Mouse (Mus musculus): ENCODE measurements around the gene Tmprss11e. TPM values are rescaled to one million over a fixed set of nuclear protein-coding genes. Genes with fewer than 3 reads are reported as not detected.
A peak's percentile ranks its signal among the peaks of the same experiment; 100 is the strongest.

The Tmprss11e gene
- not detected in 2 replicates for polyA plus RNA-seq (2016; fragmentation: Nextera tagmentation; extraction: Ambion mirVana)

GRCm38 (mm10) chr5:86745715-86746114 is at the start of gene Tmprss11e:
TSS of gene Tmprss11e (minus strand) at chr5:86745815.
- Histone ChIP-seq H3K9me3 (no peaks in the 10 kb centered on the region), H3K36me3 (replicated peaks) (no peaks in the 10 kb centered on the region), H3K4me1 (no peaks in the 10 kb centered on the region), H3K27ac (replicated peaks) (no peak within 1 kb of the TSS), H3K4me3 (no peak within 1 kb of the TSS), H3K27me3 (replicated peaks; ENCODE audit: low read depth, poor library complexity, severe bottlenecking) (no peaks in the 10 kb centered on the region)
- DNase-seq (ENCODE audit: low spot score), result no peak
- WGBS, result 84% methylated on average over 4 of the region's 4 CpGs

- H3K4me1 ChIP-seq, result no peaks in the 10 kb centered on the region
- WGBS, result 81% methylated on average over 8 of the region's 8 CpGs
- no peak for DNase-seq (ENCODE audit: low spot score)
- no peaks in the 10 kb centered on the region for H3K36me3 ChIP-seq (replicated peaks)
- H3K27ac ChIP-seq (replicated peaks), result no peak overlapping the region
- no peaks in the 10 kb centered on the region for H3K27me3 ChIP-seq (replicated peaks; ENCODE audit: low read depth, poor library complexity, severe bottlenecking)
- no peaks in the 10 kb centered on the region for H3K9me3 ChIP-seq
- no peak overlapping the region for H3K4me3 ChIP-seq
Measured at GRCm38 (mm10) chr5:86792807-86793206, 47.2 kb upstream of the Tmprss11e start.

- H3K27ac ChIP-seq (replicated peaks), result no peak overlapping the region
- no peaks in the 10 kb centered on the region for H3K36me3 ChIP-seq (replicated peaks)
- H3K9me3 ChIP-seq, result no peaks in the 10 kb centered on the region
- no peak for DNase-seq (ENCODE audit: low spot score)
- no peaks in the 10 kb centered on the region for H3K27me3 ChIP-seq (replicated peaks; ENCODE audit: low read depth, poor library complexity, severe bottlenecking)
- 69% methylated on average over 4 of the region's 4 CpGs for WGBS
- H3K4me1 ChIP-seq, result no peaks in the 10 kb centered on the region
- H3K4me3 ChIP-seq, result no peak overlapping the region
Measured at GRCm38 (mm10) chr5:86792249-86792648, 46.6 kb upstream of the Tmprss11e start.

GRCm38 (mm10) chr5:86789954-86790353 is 44.3 kb upstream of the Tmprss11e start:
- no peaks in the 10 kb centered on the region for H3K9me3 ChIP-seq
- H3K27me3 ChIP-seq (replicated peaks; ENCODE audit: low read depth, poor library complexity, severe bottlenecking), result no peaks in the 10 kb centered on the region
- no peak overlapping the region for H3K4me3 ChIP-seq
- H3K4me1 ChIP-seq, result no peaks in the 10 kb centered on the region
- no peak overlapping the region for H3K27ac ChIP-seq (replicated peaks)
- WGBS, result 73% methylated on average over 2 of the region's 2 CpGs
- no peak for DNase-seq (ENCODE audit: low spot score)
- H3K36me3 ChIP-seq (replicated peaks), result no peaks in the 10 kb centered on the region

GRCm38 (mm10) chr5:86786798-86787197 is 41.2 kb upstream of the Tmprss11e start:
- H3K27ac ChIP-seq (replicated peaks), result no peak overlapping the region
- no peaks in the 10 kb centered on the region for H3K27me3 ChIP-seq (replicated peaks; ENCODE audit: low read depth, poor library complexity, severe bottlenecking)
- no peaks in the 10 kb centered on the region for H3K9me3 ChIP-seq
- DNase-seq (ENCODE audit: low spot score), result no peak
- H3K4me1 ChIP-seq, result peaks cover 10% of the 10 kb centered on the region
- H3K4me3 ChIP-seq, result no peak overlapping the region
- 67% methylated on average over 1 of the region's 1 CpGs for WGBS
- no peaks in the 10 kb centered on the region for H3K36me3 ChIP-seq (replicated peaks)

GRCm38 (mm10) chr5:86784205-86784604 is 38.6 kb upstream of the Tmprss11e start:
- Histone ChIP-seq H3K27me3 (replicated peaks; ENCODE audit: low read depth, poor library complexity, severe bottlenecking) (no peaks in the 10 kb centered on the region), H3K4me1 (peaks cover 10% of the 10 kb centered on the region), H3K36me3 (replicated peaks) (no peaks in the 10 kb centered on the region), H3K9me3 (no peaks in the 10 kb centered on the region), H3K4me3 (no peak overlapping the region), H3K27ac (replicated peaks) (no peak overlapping the region)
- WGBS, result 90% methylated on average over 1 of the region's 1 CpGs
- no peak for DNase-seq (ENCODE audit: low spot score)

- Histone ChIP-seq H3K36me3 (replicated peaks) (no peaks in the 10 kb centered on the region), H3K9me3 (no peaks in the 10 kb centered on the region), H3K27me3 (replicated peaks; ENCODE audit: low read depth, poor library complexity, severe bottlenecking) (no peaks in the 10 kb centered on the region), H3K4me1 (peaks cover 10% of the 10 kb centered on the region), H3K4me3 (no peak overlapping the region), H3K27ac (replicated peaks) (no peak overlapping the region)
- 62% methylated on average over 8 of the region's 8 CpGs for WGBS
- DNase-seq (ENCODE audit: low spot score), result peak; percentile 19
Measured at GRCm38 (mm10) chr5:86783059-86783458, 37.4 kb upstream of the Tmprss11e start.

- 74% methylated on average over 1 of the region's 1 CpGs for WGBS
- Histone ChIP-seq H3K27me3 (replicated peaks; ENCODE audit: low read depth, poor library complexity, severe bottlenecking) (no peaks in the 10 kb centered on the region), H3K4me3 (no peak overlapping the region), H3K4me1 (peaks cover 10% of the 10 kb centered on the region), H3K9me3 (no peaks in the 10 kb centered on the region), H3K36me3 (replicated peaks) (no peaks in the 10 kb centered on the region), H3K27ac (replicated peaks) (no peak overlapping the region)
- DNase-seq (ENCODE audit: low spot score), result no peak
Measured at GRCm38 (mm10) chr5:86778471-86778870, 32.9 kb upstream of the Tmprss11e start.

- no peak overlapping the region for H3K27ac ChIP-seq (replicated peaks)
- no peaks in the 10 kb centered on the region for H3K9me3 ChIP-seq
- H3K4me3 ChIP-seq, result no peak overlapping the region
- no peak for DNase-seq (ENCODE audit: low spot score)
- no peaks in the 10 kb centered on the region for H3K4me1 ChIP-seq
- WGBS, result 90% methylated on average over 5 of the region's 5 CpGs
- no peaks in the 10 kb centered on the region for H3K36me3 ChIP-seq (replicated peaks)
- H3K27me3 ChIP-seq (replicated peaks; ENCODE audit: low read depth, poor library complexity, severe bottlenecking), result no peaks in the 10 kb centered on the region
Measured at GRCm38 (mm10) chr5:86776941-86777340, 31.3 kb upstream of the Tmprss11e start.

- no peaks in the 10 kb centered on the region for H3K4me1 ChIP-seq
- no peak overlapping the region for H3K4me3 ChIP-seq
- DNase-seq (ENCODE audit: low spot score), result no peak
- H3K27ac ChIP-seq (replicated peaks), result no peak overlapping the region
- no peaks in the 10 kb centered on the region for H3K27me3 ChIP-seq (replicated peaks; ENCODE audit: low read depth, poor library complexity, severe bottlenecking)
- H3K36me3 ChIP-seq (replicated peaks), result no peaks in the 10 kb centered on the region
- no peaks in the 10 kb centered on the region for H3K9me3 ChIP-seq
Measured at GRCm38 (mm10) chr5:86771010-86771409, 25.4 kb upstream of the Tmprss11e start.

GRCm38 (mm10) chr5:86769015-86769658 is 23.5 kb upstream of the Tmprss11e start:
- H3K4me3 ChIP-seq, result no peak overlapping the region
- no peaks in the 10 kb centered on the region for H3K4me1 ChIP-seq
- no peak for DNase-seq (ENCODE audit: low spot score)
- H3K36me3 ChIP-seq (replicated peaks), result no peaks in the 10 kb centered on the region
- H3K9me3 ChIP-seq, result no peaks in the 10 kb centered on the region
- no peak overlapping the region for H3K27ac ChIP-seq (replicated peaks)
- 68% methylated on average over 3 of the region's 3 CpGs for WGBS
- no peaks in the 10 kb centered on the region for H3K27me3 ChIP-seq (replicated peaks; ENCODE audit: low read depth, poor library complexity, severe bottlenecking)

GRCm38 (mm10) chr5:86742796-86743195 is 2.8 kb downstream of the Tmprss11e start:
- Histone ChIP-seq H3K9me3 (no peaks in the 10 kb centered on the region), H3K36me3 (replicated peaks) (no peaks in the 10 kb centered on the region), H3K4me1 (no peaks in the 10 kb centered on the region), H3K4me3 (no peak overlapping the region), H3K27ac (replicated peaks) (no peak overlapping the region), H3K27me3 (replicated peaks; ENCODE audit: low read depth, poor library complexity, severe bottlenecking) (no peaks in the 10 kb centered on the region)
- no peak for DNase-seq (ENCODE audit: low spot score)
- 84% methylated on average over 3 of the region's 3 CpGs for WGBS

GRCm38 (mm10) chr5:86741146-86741545 is 4.5 kb downstream of the Tmprss11e start:
- 80% methylated on average over 5 of the region's 5 CpGs for WGBS
- no peaks in the 10 kb centered on the region for H3K36me3 ChIP-seq (replicated peaks)
- no peak overlapping the region for H3K27ac ChIP-seq (replicated peaks)
- no peak overlapping the region for H3K4me3 ChIP-seq
- H3K4me1 ChIP-seq, result no peaks in the 10 kb centered on the region
- no peak for DNase-seq (ENCODE audit: low spot score)
- no peaks in the 10 kb centered on the region for H3K27me3 ChIP-seq (replicated peaks; ENCODE audit: low read depth, poor library complexity, severe bottlenecking)
- no peaks in the 10 kb centered on the region for H3K9me3 ChIP-seq
